Mouse (Mus musculus): ENCODE measurements at regions not wholly inside any gene's neighbourhood (a gene's known extent, or its start where the extent isn't known, plus 50 kb on each side); places are given as distances from the start of the nearest gene placed in this dataset.
A peak's percentile ranks its signal among the peaks of the same experiment; 100 is the strongest.

- peak; percentile 42 for DNase-seq (ENCODE audit: low read depth)
- no peak for TF ChIP-seq CTCF (IDR thresholded peaks at IDR 0.05; ENCODE audit: borderline replicate concordance, extremely low read depth, insufficient read depth, insufficient read length)
- TF ChIP-seq POLR2A (IDR thresholded peaks at IDR 0.05; ENCODE audit: borderline replicate concordance, extremely low read depth, insufficient read depth, insufficient read length, poor library complexity, severe bottlenecking), result no peak
Measured at GRCm38 (mm10) chr16:93047594-93047993, 221.6 kb upstream of the Runx1 start.

- peak; percentile 78 for DNase-seq (ENCODE audit: low read depth)
- no peak for TF ChIP-seq CTCF (IDR thresholded peaks at IDR 0.05; ENCODE audit: borderline replicate concordance, extremely low read depth, insufficient read depth, insufficient read length)
Measured at GRCm38 (mm10) chr16:93046221-93046620, 220.3 kb upstream of the Runx1 start.

- no peak for DNase-seq (ENCODE audit: low read depth)
- no peak for TF ChIP-seq CTCF (IDR thresholded peaks at IDR 0.05; ENCODE audit: borderline replicate concordance, extremely low read depth, insufficient read depth, insufficient read length)
Measured at GRCm38 (mm10) chr16:93043355-93043754, 217.4 kb upstream of the Runx1 start.

GRCm38 (mm10) chr16:93042941-93043340, 217.0 kb upstream of the Runx1 start:
- TF ChIP-seq CTCF (IDR thresholded peaks at IDR 0.05; ENCODE audit: borderline replicate concordance, extremely low read depth, insufficient read depth, insufficient read length) (no peak), POLR2A (IDR thresholded peaks at IDR 0.05; ENCODE audit: borderline replicate concordance, extremely low read depth, insufficient read depth, insufficient read length, poor library complexity, severe bottlenecking) (no peak)
- peak; percentile 77 for DNase-seq (ENCODE audit: low read depth)

GRCm38 (mm10) chr16:93042491-93042890, 216.5 kb upstream of the Runx1 start:
- DNase-seq (ENCODE audit: low read depth), result no peak
- TF ChIP-seq CTCF (IDR thresholded peaks at IDR 0.05; ENCODE audit: borderline replicate concordance, extremely low read depth, insufficient read depth, insufficient read length) (no peak), POLR2A (IDR thresholded peaks at IDR 0.05; ENCODE audit: borderline replicate concordance, extremely low read depth, insufficient read depth, insufficient read length, poor library complexity, severe bottlenecking) (no peak)

- TF ChIP-seq POLR2A (IDR thresholded peaks at IDR 0.05; ENCODE audit: borderline replicate concordance, extremely low read depth, insufficient read depth, insufficient read length, poor library complexity, severe bottlenecking) (no peak), CTCF (IDR thresholded peaks at IDR 0.05; ENCODE audit: borderline replicate concordance, extremely low read depth, insufficient read depth, insufficient read length) (no peak)
- no peak for DNase-seq (ENCODE audit: low read depth)
Measured at GRCm38 (mm10) chr16:93041887-93042286, 215.9 kb upstream of the Runx1 start.

- no peak for TF ChIP-seq CTCF (IDR thresholded peaks at IDR 0.05; ENCODE audit: borderline replicate concordance, extremely low read depth, insufficient read depth, insufficient read length)
- no peak for TF ChIP-seq POLR2A (IDR thresholded peaks at IDR 0.05; ENCODE audit: borderline replicate concordance, extremely low read depth, insufficient read depth, insufficient read length, poor library complexity, severe bottlenecking)
- DNase-seq (ENCODE audit: low read depth), result no peak
Measured at GRCm38 (mm10) chr16:93041399-93041798, 215.4 kb upstream of the Runx1 start.

GRCm38 (mm10) chr16:93035626-93036025, 209.7 kb upstream of the Runx1 start:
- no peak for DNase-seq (ENCODE audit: low read depth)

GRCm38 (mm10) chr16:93033943-93034342, 208.0 kb upstream of the Runx1 start:
- no peak for DNase-seq (ENCODE audit: low read depth)
- TF ChIP-seq POLR2A (IDR thresholded peaks at IDR 0.05; ENCODE audit: borderline replicate concordance, extremely low read depth, insufficient read depth, insufficient read length, poor library complexity, severe bottlenecking), result no peak
- no peak for TF ChIP-seq CTCF (IDR thresholded peaks at IDR 0.05; ENCODE audit: borderline replicate concordance, extremely low read depth, insufficient read depth, insufficient read length)

More at GRCm38 (mm10) chr16:93035626-93036025, 209.7 kb upstream of the Runx1 start:
- no peak for TF ChIP-seq POLR2A (IDR thresholded peaks at IDR 0.05; ENCODE audit: borderline replicate concordance, extremely low read depth, insufficient read depth, insufficient read length, poor library complexity, severe bottlenecking)
- TF ChIP-seq CTCF (IDR thresholded peaks at IDR 0.05; ENCODE audit: borderline replicate concordance, extremely low read depth, insufficient read depth, insufficient read length), result no peak

- DNase-seq (ENCODE audit: low read depth), result no peak
- no peak for TF ChIP-seq POLR2A (IDR thresholded peaks at IDR 0.05; ENCODE audit: borderline replicate concordance, extremely low read depth, insufficient read depth, insufficient read length, poor library complexity, severe bottlenecking)
- TF ChIP-seq CTCF (IDR thresholded peaks at IDR 0.05; ENCODE audit: borderline replicate concordance, extremely low read depth, insufficient read depth, insufficient read length), result no peak
Measured at GRCm38 (mm10) chr16:93031624-93032023, 205.7 kb upstream of the Runx1 start.

GRCm38 (mm10) chr16:93028640-93029039, 202.7 kb upstream of the Runx1 start:
- TF ChIP-seq POLR2A (IDR thresholded peaks at IDR 0.05; ENCODE audit: borderline replicate concordance, extremely low read depth, insufficient read depth, insufficient read length, poor library complexity, severe bottlenecking), result no peak
- TF ChIP-seq CTCF (IDR thresholded peaks at IDR 0.05; ENCODE audit: borderline replicate concordance, extremely low read depth, insufficient read depth, insufficient read length), result no peak
- no peak for DNase-seq (ENCODE audit: low read depth)

- no peak for DNase-seq (ENCODE audit: low read depth)
- no peak for TF ChIP-seq POLR2A (IDR thresholded peaks at IDR 0.05; ENCODE audit: borderline replicate concordance, extremely low read depth, insufficient read depth, insufficient read length, poor library complexity, severe bottlenecking)
- no peak for TF ChIP-seq CTCF (IDR thresholded peaks at IDR 0.05; ENCODE audit: borderline replicate concordance, extremely low read depth, insufficient read depth, insufficient read length)
Measured at GRCm38 (mm10) chr16:93028016-93028415, 202.1 kb upstream of the Runx1 start.

- TF ChIP-seq POLR2A (IDR thresholded peaks at IDR 0.05; ENCODE audit: borderline replicate concordance, extremely low read depth, insufficient read depth, insufficient read length, poor library complexity, severe bottlenecking), result no peak
- no peak for TF ChIP-seq CTCF (IDR thresholded peaks at IDR 0.05; ENCODE audit: borderline replicate concordance, extremely low read depth, insufficient read depth, insufficient read length)
- DNase-seq (ENCODE audit: low read depth), result no peak
Measured at GRCm38 (mm10) chr16:93026094-93026648, 200.2 kb upstream of the Runx1 start.

Data from brain, embryonic 14.5 days (tissue).